Mouse (Mus musculus): Measurements from ENCODE around the gene Carns1. TPM values are rescaled to one million over a fixed set of nuclear protein-coding genes. Genes with fewer than 3 reads are reported as not detected.
"Not testable (repeated sequence)": the region's sequence is repeated elsewhere in the genome, so short reads cannot be mapped to it uniquely, and the experiment has no call there.

The Carns1 gene
- polyA plus RNA-seq, 1 experiment from 2014 or later, result 4.1 TPM

- Histone ChIP-seq H3K4me2 (ENCODE audit: low read length) (no peak overlapping the region), H3K9ac (replicated peaks; ENCODE audit: low read depth, low read length) (no peak overlapping the region), H3K36me3 (ENCODE audit: control insufficient read depth, insufficient read depth) (no peaks in the 10 kb centered on the region), H3K27ac (ENCODE audit: low read length) (no peak overlapping the region), H3K27me3 (replicated peaks; ENCODE audit: control insufficient read depth, insufficient read depth, low read length) (no peaks in the 10 kb centered on the region), H3K9me3 (ENCODE audit: control insufficient read depth, low read length) (no peaks in the 10 kb centered on the region), H3K4me1 (replicated peaks; ENCODE audit: control insufficient read depth, insufficient read depth, low read length) (peaks cover 1% of the 10 kb centered on the region), H3K4me3 (replicated peaks; ENCODE audit: low read length) (no peak overlapping the region)
- ATAC-seq, result no peak
- WGBS, result 90% methylated on average over 18 of the region's 18 CpGs
These were observed 32.7 kb downstream of the Carns1 start for GRCm38 (mm10) chr19:4142416-4143173.

DNA sequence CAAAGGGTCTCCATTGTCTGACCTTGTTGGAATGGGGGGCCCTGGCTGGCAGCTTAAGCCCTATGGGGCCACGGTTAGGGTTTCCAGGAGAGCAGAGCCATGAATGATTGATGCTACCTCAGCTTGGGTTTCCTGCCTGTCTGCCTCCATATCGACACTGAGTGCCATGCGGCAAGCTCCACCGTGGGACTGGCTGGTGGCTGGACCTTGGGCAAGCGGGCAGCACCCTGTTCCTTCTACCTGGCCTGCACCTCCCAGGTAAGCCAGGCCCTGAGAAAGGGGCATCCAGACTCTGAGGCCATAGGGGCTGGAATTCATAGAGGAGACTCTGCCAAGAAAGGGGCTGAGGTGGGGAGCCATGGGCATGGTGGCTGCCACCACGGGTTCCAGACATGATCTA is 35.1 kb downstream of the Carns1 start:
- no peak overlapping the region for H3K4me3 ChIP-seq (replicated peaks; ENCODE audit: low read length)
- no peak overlapping the region for H3K4me2 ChIP-seq (ENCODE audit: low read length)
- H3K4me1 ChIP-seq (replicated peaks; ENCODE audit: control insufficient read depth, insufficient read depth, low read length), result no peaks in the 10 kb centered on the region
- 78% methylated on average over 6 of the region's 6 CpGs for whole genome bisulfite sequencing
- no peaks in the 10 kb centered on the region for H3K36me3 ChIP-seq (ENCODE audit: control insufficient read depth, insufficient read depth)
- ATAC-seq, result no peak
- no peak overlapping the region for H3K9ac ChIP-seq (replicated peaks; ENCODE audit: low read depth, low read length)
- H3K27ac ChIP-seq (ENCODE audit: low read length), result no peak overlapping the region
- no peaks in the 10 kb centered on the region for H3K27me3 ChIP-seq (replicated peaks; ENCODE audit: control insufficient read depth, insufficient read depth, low read length)
- no peaks in the 10 kb centered on the region for H3K9me3 ChIP-seq (ENCODE audit: control insufficient read depth, low read length)

DNA sequence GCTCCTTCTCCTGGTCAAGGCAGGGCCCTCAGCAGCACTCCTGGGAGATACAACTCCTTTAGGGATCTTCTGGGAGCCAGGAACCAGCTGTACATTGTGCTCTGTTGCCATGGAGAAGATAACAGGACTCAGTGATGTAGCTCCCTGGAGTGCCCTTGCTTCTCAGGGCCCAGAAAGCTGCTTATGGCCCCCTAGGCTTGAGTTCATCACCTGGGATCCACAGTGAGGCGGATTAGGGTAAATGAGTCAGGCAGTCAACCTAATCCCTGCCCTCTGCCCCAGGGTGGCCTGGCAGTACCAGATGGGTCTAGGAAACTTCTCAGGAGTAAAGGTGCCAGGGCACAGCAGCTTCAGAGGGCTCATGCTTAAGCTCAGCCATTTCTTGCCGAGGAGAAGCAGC is 35.8 kb downstream of the Carns1 start, which contains the start of gene Gpr152:
Gpr152 (plus strand) TSS at position 342 of the 400 bp plus-strand sequence.
- no peak within 1 kb of the TSS for H3K27ac ChIP-seq (ENCODE audit: low read length)
- no peak within 1 kb of the TSS for H3K9ac ChIP-seq (replicated peaks; ENCODE audit: low read depth, low read length)
- no peaks in the 10 kb centered on the region for H3K27me3 ChIP-seq (replicated peaks; ENCODE audit: control insufficient read depth, insufficient read depth, low read length)
- ATAC-seq, result no peak
- H3K9me3 ChIP-seq (ENCODE audit: control insufficient read depth, low read length), result no peaks in the 10 kb centered on the region
- H3K4me1 ChIP-seq (replicated peaks; ENCODE audit: control insufficient read depth, insufficient read depth, low read length), result no peaks in the 10 kb centered on the region
- no peak within 1 kb of the TSS for H3K4me3 ChIP-seq (replicated peaks; ENCODE audit: low read length)
- 68% methylated on average over 2 of the region's 2 CpGs for WGBS
- H3K4me2 ChIP-seq (ENCODE audit: low read length), result no peak within 1 kb of the TSS
- H3K36me3 ChIP-seq (ENCODE audit: control insufficient read depth, insufficient read depth), result no peaks in the 10 kb centered on the region

GRCm38 (mm10) chr19:4137913-4138312 is 37.4 kb downstream of the Carns1 start:
- Histone ChIP-seq H3K36me3 (ENCODE audit: control insufficient read depth, insufficient read depth) (no peaks in the 10 kb centered on the region), H3K4me2 (ENCODE audit: low read length) (no peak overlapping the region), H3K9me3 (ENCODE audit: control insufficient read depth, low read length) (no peaks in the 10 kb centered on the region), H3K27me3 (replicated peaks; ENCODE audit: control insufficient read depth, insufficient read depth, low read length) (no peaks in the 10 kb centered on the region), H3K9ac (replicated peaks; ENCODE audit: low read depth, low read length) (no peak overlapping the region), H3K4me1 (replicated peaks; ENCODE audit: control insufficient read depth, insufficient read depth, low read length) (no peaks in the 10 kb centered on the region), H3K4me3 (replicated peaks; ENCODE audit: low read length) (no peak overlapping the region), H3K27ac (ENCODE audit: low read length) (no peak overlapping the region)
- 82% methylated on average over 5 of the region's 5 CpGs for WGBS
- no peak for ATAC-seq

- H3K27ac ChIP-seq (ENCODE audit: low read length), result no peak overlapping the region
- no peaks in the 10 kb centered on the region for H3K9me3 ChIP-seq (ENCODE audit: control insufficient read depth, low read length)
- H3K9ac ChIP-seq (replicated peaks; ENCODE audit: low read depth, low read length), result no peak overlapping the region
- H3K4me1 ChIP-seq (replicated peaks; ENCODE audit: control insufficient read depth, insufficient read depth, low read length), result no peaks in the 10 kb centered on the region
- no peak for ATAC-seq
- no peak overlapping the region for H3K4me3 ChIP-seq (replicated peaks; ENCODE audit: low read length)
- no peak overlapping the region for H3K4me2 ChIP-seq (ENCODE audit: low read length)
- H3K27me3 ChIP-seq (replicated peaks; ENCODE audit: control insufficient read depth, insufficient read depth, low read length), result no peaks in the 10 kb centered on the region
- H3K36me3 ChIP-seq (ENCODE audit: control insufficient read depth, insufficient read depth), result peaks cover 8% of the 10 kb centered on the region
- 76% methylated on average over 5 of the region's 5 CpGs for WGBS
These were observed 38.8 kb downstream of the Carns1 start for GRCm38 (mm10) chr19:4136463-4136862.

- not testable (repeated sequence) for H3K4me3 ChIP-seq (replicated peaks; ENCODE audit: low read length); H3K9me3 ChIP-seq (ENCODE audit: control insufficient read depth, low read length); H3K4me2 ChIP-seq (ENCODE audit: low read length); H3K27ac ChIP-seq (ENCODE audit: low read length); ATAC-seq; H3K27me3 ChIP-seq (replicated peaks; ENCODE audit: control insufficient read depth, insufficient read depth, low read length); H3K9ac ChIP-seq (replicated peaks; ENCODE audit: low read depth, low read length); H3K4me1 ChIP-seq (replicated peaks; ENCODE audit: control insufficient read depth, insufficient read depth, low read length)
- 18% methylated on average over 8 of the region's 8 CpGs for whole genome bisulfite sequencing
- H3K36me3 ChIP-seq (ENCODE audit: control insufficient read depth, insufficient read depth), result peaks cover 10% of the 10 kb centered on the region
These were observed 39.3 kb downstream of the Carns1 start for GRCm38 (mm10) chr19:4135963-4136345.

GRCm38 (mm10) chr19:4135229-4135962 is 39.9 kb downstream of the Carns1 start:
- H3K27ac ChIP-seq (ENCODE audit: low read length); ATAC-seq: not testable (repeated sequence)

DNA sequence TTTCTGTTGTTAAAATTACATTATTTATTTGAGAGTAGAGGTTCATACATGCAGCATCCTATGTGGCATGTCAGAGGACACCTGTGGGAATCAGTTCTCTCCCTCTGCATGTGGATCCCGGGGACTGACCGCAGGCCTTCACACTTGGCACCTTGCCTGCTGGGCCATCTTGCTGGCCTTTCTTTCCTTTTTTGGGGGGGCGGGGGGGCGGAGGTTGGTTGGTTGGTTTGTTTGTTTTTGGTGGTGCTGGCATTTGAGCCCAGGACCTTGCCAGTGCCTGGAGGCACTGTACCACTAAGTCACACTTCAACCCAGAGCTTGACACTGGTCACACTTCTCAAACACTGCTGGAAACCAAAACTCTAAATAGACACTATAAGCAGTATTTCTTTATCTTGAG is 40.9 kb downstream of the Carns1 start:
- WGBS, result 94% methylated on average over 4 of the region's 4 CpGs
- Histone ChIP-seq H3K4me2 (ENCODE audit: low read length) (no peak overlapping the region), H3K36me3 (ENCODE audit: control insufficient read depth, insufficient read depth) (peaks cover 11% of the 10 kb centered on the region), H3K4me1 (replicated peaks; ENCODE audit: control insufficient read depth, insufficient read depth, low read length) (no peaks in the 10 kb centered on the region), H3K27ac (ENCODE audit: low read length) (no peak overlapping the region), H3K9me3 (ENCODE audit: control insufficient read depth, low read length) (no peaks in the 10 kb centered on the region), H3K27me3 (replicated peaks; ENCODE audit: control insufficient read depth, insufficient read depth, low read length) (no peaks in the 10 kb centered on the region), H3K9ac (replicated peaks; ENCODE audit: low read depth, low read length) (no peak overlapping the region), H3K4me3 (replicated peaks; ENCODE audit: low read length) (no peak overlapping the region)
- no peak for ATAC-seq

More at GRCm38 (mm10) chr19:4135229-4135962, 39.9 kb downstream of the Carns1 start:
- H3K4me3 ChIP-seq (replicated peaks; ENCODE audit: low read length); H3K27me3 ChIP-seq (replicated peaks; ENCODE audit: control insufficient read depth, insufficient read depth, low read length); H3K4me1 ChIP-seq (replicated peaks; ENCODE audit: control insufficient read depth, insufficient read depth, low read length); H3K9ac ChIP-seq (replicated peaks; ENCODE audit: low read depth, low read length); H3K4me2 ChIP-seq (ENCODE audit: low read length); H3K9me3 ChIP-seq (ENCODE audit: control insufficient read depth, low read length): not testable (repeated sequence)
- 89% methylated on average over 6 of the region's 6 CpGs for WGBS
- peaks cover 10% of the 10 kb centered on the region for H3K36me3 ChIP-seq (ENCODE audit: control insufficient read depth, insufficient read depth)

GRCm38 (mm10) chr19:4131768-4132167 is 43.5 kb downstream of the Carns1 start:
- Histone ChIP-seq H3K4me2 (ENCODE audit: low read length) (no peak overlapping the region), H3K4me1 (replicated peaks; ENCODE audit: control insufficient read depth, insufficient read depth, low read length) (peaks cover 5% of the 10 kb centered on the region), H3K9me3 (ENCODE audit: control insufficient read depth, low read length) (no peaks in the 10 kb centered on the region), H3K27ac (ENCODE audit: low read length) (no peak overlapping the region), H3K9ac (replicated peaks; ENCODE audit: low read depth, low read length) (no peak overlapping the region), H3K4me3 (replicated peaks; ENCODE audit: low read length) (no peak overlapping the region), H3K27me3 (replicated peaks; ENCODE audit: control insufficient read depth, insufficient read depth, low read length) (no peaks in the 10 kb centered on the region), H3K36me3 (ENCODE audit: control insufficient read depth, insufficient read depth) (peaks cover 16% of the 10 kb centered on the region)
- no peak for ATAC-seq
- 97% methylated on average over 2 of the region's 2 CpGs for WGBS
